Mouse (Mus musculus): ENCODE measurements around the gene U2surp.

U2surp gene

DNA sequence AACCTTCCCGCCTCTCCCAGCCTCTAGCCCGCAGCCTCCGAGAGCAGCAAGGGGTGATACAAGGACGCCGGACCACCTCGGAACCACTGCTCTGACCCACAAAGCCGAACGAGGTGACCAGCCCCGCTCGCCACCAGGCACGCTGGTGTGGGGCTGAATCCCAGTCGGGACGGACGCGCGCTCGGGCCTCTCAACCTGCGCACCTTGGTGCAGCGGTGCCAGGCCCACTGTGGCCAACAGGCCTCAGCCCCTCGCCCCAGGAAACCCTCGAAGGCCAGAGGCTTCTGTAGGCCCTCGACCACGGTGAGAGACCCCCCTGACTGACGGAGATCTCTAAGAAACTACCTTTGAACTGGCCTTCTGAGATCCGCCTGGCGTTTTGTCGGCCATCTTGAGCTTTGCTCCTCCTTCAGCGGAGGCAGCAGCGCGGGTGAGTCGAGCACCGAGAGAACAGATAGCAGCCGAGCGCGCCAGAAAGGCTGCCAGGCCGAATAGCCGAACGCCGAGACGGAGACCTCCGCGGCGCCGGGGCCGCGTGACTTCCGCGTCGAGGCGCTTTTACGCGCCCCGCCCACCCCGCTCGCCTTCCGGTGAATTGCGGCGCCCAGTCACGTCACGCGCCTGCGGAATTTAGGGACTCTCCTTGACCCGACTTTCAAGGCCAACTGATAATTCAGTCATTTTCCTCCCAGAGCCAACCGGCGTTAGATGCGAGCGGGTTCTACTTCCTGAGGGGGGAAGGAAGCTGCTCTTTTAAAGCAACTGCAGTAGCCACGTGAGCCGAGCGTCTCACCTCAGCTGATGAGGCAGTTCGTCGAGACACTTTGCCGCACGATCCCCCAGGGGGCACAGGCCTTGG, at the start of gene U2surp:
Gene U2surp, minus strand, starts transcription at position 525 of the 859 bp plus-strand sequence.
- peak; percentile 97 for DNase-seq

DNA sequence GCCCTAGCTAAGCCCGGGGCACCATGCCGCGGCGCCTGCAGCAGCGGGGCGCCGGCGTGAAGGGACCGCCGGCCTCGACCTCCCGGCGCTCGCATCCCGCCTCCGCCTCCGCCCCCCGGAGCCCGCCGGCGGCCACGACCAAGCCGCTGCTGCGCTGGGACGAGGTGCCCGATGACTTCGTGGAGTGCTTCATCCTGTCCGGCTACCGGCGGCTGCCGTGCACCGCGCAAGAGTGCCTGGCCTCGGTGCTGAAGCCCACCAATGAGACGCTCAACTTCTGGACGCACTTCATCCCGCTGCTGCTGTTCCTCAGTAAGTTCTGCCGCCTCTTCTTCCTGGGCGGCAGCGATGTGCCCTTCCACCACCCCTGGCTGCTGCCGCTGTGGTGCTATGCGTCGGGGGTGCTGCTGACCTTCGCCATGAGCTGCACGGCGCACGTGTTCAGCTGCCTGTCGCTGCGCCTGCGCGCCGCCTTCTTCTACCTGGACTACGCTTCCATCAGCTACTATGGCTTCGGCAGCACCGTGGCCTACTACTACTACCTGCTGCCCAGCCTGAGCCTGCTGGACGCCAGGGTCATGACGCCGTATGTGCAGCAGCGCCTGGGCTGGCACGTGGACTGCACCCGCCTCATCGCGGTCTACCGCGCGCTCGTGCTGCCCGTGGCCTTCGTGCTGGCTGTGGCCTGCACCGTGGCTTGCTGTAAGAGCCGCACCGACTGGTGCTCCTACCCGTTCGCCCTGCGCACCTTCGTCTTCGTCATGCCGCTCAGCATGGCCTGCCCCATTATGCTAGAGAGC, 48.3 kb upstream of the U2surp start:
- peak; percentile 73 for DNase-seq

DNA sequence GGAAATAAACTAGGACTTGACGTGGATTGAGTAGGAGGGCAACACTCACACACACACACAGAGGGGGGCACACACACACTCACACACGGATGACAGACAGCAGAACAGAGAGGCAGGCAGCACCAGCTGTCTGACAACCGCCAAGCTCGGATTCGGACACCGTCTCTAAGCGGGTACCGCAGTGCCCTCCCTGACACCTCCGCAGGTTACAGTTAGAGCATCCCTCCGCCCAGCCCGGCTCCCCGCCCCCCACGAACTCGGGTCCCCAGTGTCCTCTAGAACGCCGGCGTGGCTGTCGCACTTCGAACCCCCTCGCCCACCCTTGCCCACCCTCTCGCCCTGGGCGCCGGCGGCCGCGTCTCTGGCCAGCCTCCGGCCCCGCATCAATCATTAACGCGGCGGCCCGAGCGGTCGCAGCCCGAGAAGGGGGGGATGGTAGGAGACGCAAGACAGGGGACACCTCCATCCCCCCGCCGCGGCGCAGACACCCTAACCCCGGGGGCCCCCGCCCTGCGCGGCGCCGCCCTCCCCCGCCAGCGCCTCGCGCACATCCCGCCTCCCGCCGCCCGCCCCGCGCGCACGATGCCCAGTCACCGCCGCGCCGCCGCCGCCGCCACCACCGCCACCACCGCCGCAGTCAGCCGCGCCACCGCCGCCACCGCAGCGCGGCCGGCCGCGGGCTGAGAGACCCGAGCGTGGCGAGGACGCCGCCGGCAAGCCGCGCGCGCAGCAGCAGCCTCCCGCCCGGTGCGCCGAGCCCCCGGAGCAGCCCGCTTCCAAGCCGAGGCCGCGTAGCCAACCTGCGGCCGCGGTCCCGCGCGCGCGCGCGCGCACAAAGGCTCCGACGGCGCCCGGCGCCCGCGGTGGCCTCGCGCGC, 47.5 kb upstream of the U2surp start, which contains the start of gene Paqr9:
Gene Paqr9, plus strand, starts transcription at position 599 of the 877 bp plus-strand sequence.
- DNase-seq = peak; percentile 77

DNA sequence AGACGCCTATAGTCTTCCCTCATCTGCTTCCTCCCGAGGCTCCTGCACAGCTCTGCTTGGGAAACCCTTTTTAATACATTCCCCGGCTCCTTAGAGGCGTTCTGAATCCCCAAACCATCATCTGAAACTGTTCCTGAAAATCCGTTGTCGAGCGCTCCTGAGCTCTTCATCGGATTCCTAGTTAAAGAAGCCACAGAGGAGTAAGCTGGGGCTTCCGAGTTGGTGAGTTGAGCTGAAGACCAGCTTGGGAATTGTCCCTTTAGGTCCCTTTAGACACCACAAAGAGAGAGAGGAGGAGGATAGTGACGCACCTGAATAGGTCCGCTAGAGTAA, 46.9 kb upstream of the U2surp start:
- peak; percentile 21 for DNase-seq

DNA sequence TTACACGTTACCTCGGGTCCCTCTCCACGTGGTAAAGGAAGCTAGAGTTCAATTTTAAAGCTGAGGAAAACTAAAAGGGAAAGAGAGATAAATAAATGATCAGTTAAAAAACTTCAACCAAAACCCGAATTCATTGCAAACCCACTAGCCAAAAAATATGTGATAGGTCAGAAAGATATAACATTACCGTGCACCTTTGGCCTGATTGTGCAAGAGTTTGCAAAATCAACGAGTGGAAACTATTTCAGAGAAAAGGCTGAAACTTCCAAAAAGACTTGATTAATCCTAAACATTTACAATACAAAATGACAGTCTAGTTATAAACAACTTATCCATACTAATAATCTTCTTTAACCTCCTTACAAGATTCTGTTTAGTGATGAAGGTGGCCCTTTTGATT, 45.9 kb upstream of the U2surp start:
- no peak for DNase-seq

DNA sequence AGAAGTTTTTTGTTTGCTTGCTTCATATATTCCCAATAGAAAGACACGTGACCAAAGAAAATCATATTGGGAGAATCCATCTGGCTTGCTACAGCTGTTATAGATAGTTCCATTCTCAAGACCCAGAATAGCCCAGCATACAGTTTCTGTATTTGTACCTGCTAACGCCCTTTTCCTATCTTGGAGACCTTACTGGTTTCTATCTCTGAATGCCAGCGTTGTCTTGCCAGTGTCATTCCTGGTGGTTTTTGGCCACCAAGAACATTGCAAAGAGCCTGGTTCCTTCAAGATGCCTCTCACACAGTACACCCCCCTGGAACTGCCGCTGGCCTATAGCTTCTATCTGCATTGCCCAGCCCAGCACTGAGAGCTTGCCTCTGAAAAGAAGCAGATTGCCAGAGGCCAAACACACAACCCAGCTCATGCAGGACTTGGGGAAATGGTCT, 44.3 kb upstream of the U2surp start:
- DNase-seq = no peak

DNA sequence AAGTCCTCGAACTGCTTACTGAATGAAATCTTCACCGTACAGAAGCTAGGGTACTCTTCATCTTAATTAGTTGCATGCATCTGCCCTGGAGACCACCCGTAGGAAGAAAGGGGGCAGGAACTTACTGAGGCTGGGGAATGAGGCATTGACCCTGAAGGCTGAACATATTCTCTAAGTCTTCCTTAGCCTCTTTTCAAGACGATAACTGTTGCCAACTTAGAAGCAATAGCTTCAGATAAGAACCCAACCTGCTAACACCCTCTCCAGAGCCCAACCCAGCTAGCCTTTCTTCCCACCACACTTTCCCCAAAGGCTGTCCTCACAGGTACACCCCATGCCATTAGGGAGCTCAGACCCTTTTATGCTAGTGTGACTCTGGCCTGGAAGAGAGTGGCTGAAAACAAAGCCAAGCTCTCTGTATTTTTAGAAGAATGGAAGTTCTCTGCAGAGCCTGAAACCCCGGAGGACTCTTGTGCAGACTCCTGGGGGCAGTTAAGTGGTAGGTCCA, 43.5 kb upstream of the U2surp start:
- no peak for DNase-seq

DNA sequence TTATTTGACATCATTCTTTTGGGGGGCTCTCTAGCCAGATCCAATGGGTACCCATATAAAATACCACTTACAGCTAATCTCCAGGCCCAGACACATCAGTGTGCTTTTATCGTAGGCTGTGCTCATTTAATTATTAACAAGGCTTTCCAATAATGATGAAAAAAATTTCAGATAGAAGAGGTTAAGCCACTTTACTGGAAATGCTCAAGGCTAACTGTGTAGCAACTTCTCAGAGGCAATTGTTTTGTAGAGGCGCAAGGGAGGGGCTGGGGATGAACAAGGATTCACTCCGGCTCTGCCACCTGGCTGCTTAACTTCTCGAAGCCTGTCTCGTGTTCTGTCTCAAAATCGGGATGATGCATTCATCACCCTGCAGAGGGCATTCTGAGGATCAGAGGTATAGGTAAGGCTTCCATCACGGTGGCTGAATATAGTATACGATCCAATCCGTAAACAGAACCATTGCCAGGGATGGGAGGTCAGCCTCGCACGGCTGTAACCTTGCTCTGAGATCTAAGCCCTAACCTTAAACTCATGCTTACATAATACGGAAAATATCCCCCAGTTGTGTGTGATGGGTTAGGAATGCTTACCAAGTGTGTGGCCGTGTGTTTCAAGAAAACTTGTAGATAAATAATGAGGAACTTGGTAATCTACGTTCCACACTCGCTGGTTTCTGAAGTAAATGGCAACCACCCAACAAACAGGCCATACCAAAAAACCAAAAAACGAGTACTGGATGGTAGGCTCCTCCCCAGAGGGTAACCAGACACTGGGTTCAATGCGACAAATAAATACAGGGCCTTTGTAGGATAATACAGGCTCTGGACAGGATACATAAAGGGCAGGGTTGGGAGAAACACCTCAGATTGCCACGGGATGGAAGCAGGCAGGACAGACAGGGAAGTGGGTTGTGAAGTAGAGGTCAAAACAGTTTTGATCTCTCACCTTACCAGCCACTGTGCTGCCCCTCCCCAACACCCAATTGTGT, 42.7 kb upstream of the U2surp start:
- no peak for DNase-seq

DNA sequence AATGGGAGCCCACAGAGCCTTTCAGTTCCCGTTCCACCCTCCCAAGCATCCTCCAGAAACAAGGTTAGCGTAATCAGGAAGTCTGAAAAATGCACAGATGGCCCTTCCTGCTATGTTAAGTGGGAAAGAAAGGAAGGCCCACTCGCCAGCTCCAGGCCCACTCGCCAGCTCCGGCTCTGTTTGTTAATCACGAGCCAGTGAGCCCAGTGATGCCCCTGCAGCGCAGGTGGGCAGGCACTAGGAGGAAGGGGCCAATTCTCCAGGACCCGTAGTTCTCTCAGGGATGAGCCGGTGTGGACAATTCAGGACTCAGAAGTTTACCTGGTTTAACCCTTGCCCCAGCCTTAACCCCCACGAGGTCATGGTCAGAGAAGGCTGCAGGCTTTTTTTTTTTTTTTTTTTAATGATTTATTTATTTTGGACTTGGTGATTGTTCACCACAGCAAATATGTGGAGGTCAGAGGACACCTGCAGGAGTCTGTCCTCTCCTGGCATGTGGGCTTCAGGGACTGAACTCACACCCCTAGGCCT, 40.4 kb upstream of the U2surp start:
- DNase-seq = peak; percentile 65

DNA sequence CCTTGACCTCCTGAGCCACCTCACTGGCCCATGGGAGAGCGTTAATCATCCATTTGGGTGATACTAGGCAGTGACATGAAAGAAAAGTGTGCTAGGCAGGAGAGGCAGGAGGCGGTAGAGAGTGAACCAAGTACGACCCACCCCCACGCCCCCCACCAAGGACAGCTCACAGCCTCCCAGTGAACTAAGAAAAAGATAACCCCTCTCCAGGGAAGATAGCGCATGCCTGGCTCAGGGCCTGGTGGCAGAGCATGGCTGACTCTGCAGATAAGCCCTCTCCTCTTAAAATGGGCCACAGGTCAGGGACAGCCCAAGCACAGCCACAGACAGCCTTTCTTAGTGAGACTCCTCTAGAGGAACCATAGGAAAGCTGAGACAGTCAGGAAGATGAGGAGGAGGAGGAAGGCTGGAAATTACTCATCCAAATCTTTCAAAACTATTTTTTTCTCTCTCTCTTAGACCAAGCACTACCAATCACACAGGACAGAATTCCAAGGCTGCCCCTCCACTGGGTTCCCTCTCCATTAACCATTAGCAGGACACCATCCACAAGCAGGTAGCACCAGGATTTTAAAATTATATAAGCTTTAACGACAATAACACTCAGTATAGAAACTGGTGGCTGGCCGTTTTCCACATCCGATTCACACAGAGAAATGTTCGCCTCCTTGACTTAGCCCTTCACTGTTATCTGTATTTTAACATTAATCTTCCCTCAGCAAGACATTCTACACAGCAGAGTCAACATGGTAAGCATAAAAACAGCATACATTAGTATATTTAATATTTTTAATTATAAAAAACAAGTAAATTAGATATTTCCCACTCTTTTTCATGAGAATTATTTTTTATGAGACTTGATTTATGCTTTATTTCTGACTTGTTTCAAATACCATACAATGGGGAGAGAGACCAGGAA, 39.3 kb upstream of the U2surp start:
- DNase-seq = no peak

DNA sequence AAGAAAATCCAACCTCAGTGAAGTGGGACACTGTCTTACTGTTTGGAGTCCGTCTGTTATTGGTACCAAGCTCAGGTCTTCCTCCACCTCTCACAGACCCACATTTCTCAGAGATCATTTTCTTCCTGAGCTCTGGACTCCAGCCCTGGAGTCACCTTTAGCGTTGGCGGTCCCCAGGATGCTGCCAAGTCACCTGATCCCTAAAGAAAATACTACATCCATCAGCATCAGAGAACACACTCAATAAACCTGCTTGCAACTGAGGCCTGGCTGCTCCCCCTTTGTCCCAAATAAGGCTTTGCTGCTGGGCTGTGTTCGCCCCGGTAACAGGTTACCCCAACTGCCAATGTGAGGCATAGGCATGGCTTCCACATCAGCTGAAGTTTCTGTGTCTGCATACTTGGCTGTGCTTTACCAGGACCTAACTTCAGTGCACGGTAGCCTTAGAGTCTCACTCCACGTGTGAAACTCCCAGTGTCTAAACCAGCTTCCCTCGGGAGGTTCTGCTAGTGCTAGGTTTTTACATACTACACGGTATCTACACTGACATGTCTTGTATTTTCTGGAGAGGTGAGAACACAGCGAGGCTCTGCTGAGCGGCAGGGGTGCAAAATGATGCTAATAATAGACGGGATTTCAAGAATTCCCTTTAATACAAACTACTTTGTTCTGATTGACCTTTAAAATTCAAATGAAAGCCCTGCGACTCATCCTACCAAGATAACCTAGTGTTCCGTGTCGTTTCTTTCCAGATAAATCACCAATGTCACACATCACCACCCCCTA, 38.0 kb upstream of the U2surp start:
- DNase-seq = peak; percentile 26

DNA sequence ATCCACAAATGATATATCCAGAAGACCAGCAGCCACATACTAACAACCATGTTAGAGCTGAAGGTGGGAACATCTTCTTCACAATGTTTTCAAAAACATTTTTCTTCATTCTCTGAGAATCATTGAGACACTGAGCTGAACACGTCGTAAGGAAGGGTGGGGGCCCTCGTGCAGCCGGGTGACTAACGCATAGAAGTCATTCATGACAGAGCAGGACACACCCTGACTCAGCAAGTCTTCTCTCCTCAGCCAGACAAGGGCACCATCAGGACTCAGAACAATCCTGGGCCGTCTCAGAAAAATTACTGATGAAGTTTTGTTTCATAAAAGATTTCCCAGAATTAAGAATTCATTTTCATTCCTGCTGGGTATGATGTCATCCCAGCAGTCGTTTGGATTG, 34.9 kb upstream of the U2surp start:
- no peak for DNase-seq

DNA sequence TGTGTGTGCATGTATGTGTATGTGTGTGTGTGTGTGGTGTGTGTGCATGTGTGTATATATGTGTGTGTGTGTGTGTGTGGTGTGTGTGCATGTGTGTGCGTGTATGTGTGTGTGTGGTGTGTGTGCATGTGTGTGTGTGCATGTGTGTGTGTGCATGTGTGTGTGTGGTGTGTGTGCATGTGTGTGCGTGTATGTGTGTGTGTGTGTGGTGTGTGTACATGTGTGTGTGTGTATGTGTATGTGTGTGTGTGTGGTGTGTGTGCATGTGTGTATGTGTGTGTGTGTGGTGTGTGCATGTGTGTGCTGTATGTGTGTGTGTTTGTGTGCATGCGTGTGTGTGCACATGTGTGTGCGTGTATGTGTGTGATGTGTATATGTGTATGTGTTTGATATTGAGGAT, 32.8 kb upstream of the U2surp start:
- no peak for DNase-seq

DNA sequence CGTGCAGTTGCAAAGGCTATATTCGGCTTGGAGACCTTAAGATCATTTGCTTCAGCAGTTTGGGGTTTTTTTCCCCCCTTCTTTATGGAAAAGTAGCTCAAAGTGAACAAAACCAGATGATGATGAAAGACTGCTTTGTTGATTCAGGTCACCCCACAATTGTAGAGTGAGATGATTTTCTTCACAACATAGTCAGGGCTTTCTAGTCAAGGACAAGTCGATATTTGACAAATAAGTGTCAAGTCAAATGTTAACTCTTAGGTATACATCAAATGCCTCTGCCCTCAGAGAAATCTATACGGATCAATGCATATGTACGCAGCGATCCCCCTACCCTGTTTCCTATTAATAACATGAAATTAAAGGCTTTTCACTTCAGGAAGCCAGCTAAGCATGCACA, 30.7 kb upstream of the U2surp start:
- DNase-seq = no peak

DNA sequence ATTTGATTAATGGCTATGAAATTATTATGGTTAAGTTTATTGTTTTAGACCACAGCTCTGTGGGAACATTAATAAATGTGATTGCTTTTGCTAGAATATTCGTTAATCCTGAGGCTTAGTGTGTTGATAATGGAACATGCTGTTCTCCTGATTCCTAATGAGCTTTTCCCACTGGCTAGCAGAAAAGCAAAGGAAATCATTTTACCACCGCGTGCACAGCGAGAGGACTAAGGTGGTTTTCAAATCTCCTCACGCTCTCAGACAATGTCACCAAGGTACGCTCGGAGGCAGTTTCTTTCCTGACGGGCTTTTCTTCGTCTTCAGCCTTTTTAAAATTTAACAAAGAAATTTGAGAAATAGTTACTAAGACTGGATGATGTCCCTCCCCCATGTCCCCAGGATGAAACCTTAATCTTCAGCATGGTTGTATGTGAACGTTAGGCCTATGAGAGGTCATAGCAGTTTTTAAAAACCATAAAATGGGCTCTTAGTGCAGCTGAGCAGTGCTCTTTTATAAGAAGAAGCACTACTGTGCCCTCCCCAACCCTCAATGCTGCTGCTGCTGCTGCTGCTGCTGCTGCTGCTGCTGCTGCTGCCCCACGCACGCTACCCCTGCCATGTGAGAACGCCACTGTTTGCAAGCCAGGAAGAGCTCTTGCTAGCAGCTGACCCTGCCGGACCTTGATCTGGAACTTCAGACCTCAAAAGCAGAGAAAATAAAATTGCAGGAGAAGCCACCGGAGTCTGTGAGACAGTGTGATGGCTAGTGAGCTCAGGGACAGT, 30.0 kb upstream of the U2surp start:
- peak; percentile 56 for DNase-seq

DNA sequence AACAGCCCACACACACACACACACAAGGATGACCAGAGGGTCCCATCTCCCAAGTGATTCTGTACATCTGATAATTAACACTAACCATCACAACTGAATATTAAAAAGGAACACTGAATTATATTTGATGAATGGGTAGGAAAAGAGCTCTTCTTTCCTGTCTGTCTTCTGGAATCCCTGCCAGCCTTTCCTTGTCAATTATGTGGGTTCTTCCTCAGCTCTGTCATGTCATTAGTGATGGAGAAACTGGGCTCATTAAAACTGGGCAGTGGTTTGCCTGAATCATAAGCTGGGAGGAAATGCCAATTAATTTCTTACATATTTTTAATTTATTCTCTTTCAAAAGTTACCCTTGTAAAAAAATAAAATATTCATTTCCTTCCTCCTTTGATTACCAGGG, 29.4 kb upstream of the U2surp start:
- DNase-seq = no peak

DNA sequence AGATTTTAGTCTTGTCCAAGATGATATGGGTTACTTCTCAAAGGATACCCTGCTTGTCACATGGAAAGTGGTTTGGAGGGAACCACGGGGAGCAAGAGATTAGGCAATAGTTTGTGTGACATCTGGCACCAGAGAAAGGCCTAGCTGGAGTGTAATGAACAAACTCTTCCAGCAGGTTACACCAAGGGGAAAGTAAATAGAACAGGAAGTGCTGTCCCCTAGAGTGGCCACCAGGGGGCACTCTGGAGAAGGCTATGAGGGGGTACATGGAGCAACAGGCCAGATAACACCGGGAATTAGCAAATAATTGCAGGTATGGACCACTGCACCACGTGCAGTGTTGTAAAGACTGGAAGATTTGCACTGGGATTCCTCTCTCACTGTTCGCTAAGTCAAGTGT, 28.7 kb upstream of the U2surp start:
- peak; percentile 54 for DNase-seq

DNA sequence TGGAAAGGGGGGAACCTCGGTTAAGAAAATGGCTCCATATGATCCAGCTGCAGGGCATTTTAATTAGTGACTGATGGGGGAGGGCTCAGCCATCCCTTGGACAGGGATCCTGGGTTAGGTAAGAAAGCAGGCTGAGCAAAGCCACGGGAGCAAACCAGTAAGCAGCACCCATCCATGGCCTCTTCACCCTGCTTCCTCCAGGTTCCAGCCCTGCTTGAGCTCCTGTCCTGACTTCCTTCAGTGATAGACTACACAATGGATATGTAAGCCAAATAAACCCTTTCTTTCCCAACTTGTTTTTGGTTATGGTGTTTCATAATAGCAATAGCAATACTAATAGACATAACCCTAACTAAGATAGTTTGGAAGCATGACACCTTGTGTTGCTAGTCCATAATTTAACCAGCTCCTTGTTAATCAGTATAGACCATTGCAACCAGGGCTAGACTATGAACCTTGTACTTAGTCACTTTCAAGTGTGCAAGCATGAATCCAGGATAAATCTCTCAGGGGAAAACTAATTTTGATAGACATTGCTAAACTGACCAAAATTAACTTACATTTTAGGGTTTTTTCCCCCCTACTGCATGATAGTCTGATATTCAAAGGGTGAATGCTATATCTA, 27.5 kb upstream of the U2surp start:
- peak; percentile 54 for DNase-seq
